Mouse (Mus musculus) liver, embryonic 15.5 days (tissue): ENCODE measurements at regions not wholly inside any gene's neighbourhood (a gene's known extent, or its start where the extent isn't known, plus 50 kb on each side); places are given as distances from the start of the nearest gene placed in this dataset.

Experiments
- ATAC-seq: fragments of 200-750 bp; cut with Nextera tagmentation; 2 replicates; pipeline ENCODE4 v1.8.0; 2017; ENCODE audit warnings: moderate number of reproducible peaks, mild to moderate bottlenecking, moderate library complexity; ENCODE audit not compliant: insufficient read depth
- H3K27ac ChIP-seq: fragments of 300-500 bp; sonication (generic); replicated peaks from 2 replicates; pipeline ENCODE4 v1.5.1; 2015; ENCODE audit warnings: mild to moderate bottlenecking, inconsistent platforms
- H3K27me3 ChIP-seq: fragments of 300-500 bp; sonication (generic); 2 replicates; pipeline ENCODE4 v1.6.1; 2015; ENCODE audit warnings: mild to moderate bottlenecking, inconsistent platforms
- H3K36me3 ChIP-seq: fragments of 300-500 bp; sonication (generic); replicated peaks from 2 replicates; pipeline ENCODE4 v1.6.1; 2015; ENCODE audit warnings: moderate library complexity, mild to moderate bottlenecking, inconsistent platforms
- H3K4me1 ChIP-seq: fragments of 300-500 bp; sonication (generic); replicated peaks from 2 replicates; pipeline ENCODE4 v1.6.1; 2015; ENCODE audit warnings: inconsistent platforms
- H3K4me2 ChIP-seq: fragments of 300-500 bp; sonication (generic); 2 replicates; pipeline ENCODE4 v1.6.1; 2015; ENCODE audit warnings: moderate library complexity, mild to moderate bottlenecking, inconsistent platforms
- H3K4me3 ChIP-seq: fragments of 300-500 bp; sonication (generic); replicated peaks from 2 replicates; pipeline ENCODE4 v1.5.1; 2015; ENCODE audit warnings: mild to moderate bottlenecking, inconsistent platforms
- H3K9ac ChIP-seq: fragments of 300-500 bp; sonication (generic); 2 replicates; pipeline ENCODE4 v1.6.1; 2015; ENCODE audit warnings: moderate library complexity, mild to moderate bottlenecking, inconsistent platforms
- H3K9me3 ChIP-seq: fragments of 300-500 bp; sonication (generic); replicated peaks from 2 replicates; pipeline ENCODE4 v1.6.1; 2016; ENCODE audit warnings: inconsistent platforms
- WGBS: fragments of 180-500 bp; shearing (Covaris S2); methylation state at CpG from one replicate; pipeline ENCODE4 v1.1.7; 2015; ENCODE audit warnings: mixed read lengths; ENCODE audit not compliant: insufficient replicate concordance; 5-methylcytosine and 5-hydroxymethylcytosine counted together

DNA sequence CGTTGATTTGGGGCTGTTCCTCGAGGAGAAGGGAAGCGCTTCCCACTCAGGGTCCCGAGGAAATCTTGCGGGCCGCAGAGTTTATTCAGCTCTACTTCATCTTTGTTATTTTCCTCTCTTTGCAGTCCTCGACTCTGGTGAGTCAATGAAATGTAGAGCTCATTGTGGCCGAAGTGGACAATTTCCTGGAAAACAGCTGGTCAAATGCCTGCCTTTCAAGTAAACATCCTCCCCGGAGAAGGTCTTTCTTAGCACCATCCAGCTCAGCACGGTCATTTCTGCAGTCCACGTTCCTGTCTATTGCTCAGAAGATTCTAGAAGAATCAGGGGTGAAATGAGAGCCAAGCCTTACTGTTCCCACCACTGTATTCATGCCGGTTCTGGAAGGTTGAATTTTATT, 133.0 kb downstream of the Bcas1 start:
- Histone ChIP-seq H3K4me2 (no peak overlapping the region), H3K9me3 (no peaks in the 10 kb centered on the region), H3K4me1 (no peaks in the 10 kb centered on the region), H3K27me3 (no peaks in the 10 kb centered on the region), H3K27ac (no peak overlapping the region), H3K36me3 (no peaks in the 10 kb centered on the region), H3K4me3 (no peak overlapping the region), H3K9ac (no peak overlapping the region)
- WGBS: 54% methylated on average over 12 of the region's 12 CpGs
- ATAC-seq: no peak

DNA sequence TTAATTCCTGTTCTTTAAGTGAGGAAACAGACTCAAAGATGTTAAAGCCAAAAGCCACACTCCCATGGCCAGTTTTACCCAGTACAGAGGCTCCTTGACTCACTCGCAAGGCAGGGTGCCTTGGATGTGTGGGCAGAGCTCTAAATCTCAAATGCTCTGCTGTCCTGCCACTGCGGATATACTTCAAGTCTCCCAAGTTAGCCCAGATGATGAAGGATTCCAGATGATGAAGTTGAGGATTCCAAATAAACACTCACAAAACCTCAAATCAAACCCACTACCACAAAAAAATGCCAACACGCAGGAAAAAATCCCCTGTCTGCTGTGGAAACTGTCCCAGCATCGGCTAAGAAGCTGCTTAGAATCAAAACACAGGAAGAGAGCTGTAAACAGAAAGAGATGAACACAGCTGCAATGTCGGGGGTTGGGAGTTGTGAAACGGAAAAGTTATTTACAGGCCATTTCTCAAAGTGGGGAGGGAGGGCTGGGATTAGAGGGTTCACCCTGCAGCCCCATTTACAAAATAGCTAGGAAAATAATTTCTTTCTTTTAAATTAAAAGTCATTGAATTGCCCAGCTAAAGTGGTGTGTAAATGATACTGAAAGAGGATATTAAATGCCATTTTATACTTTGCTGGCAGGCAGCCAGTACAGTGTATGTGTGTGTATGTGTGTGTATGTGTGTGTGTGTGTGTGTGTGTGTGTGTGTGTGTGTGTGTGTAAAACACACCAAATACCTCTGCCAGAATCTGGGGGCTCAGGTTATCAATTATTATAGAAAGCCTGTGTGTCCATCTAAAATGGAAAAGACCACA, 135.6 kb downstream of the Bcas1 start:
- 0 out of 2 replicates have a peak overlapping the region, but pooled peaks have one; percentile 2 for H3K27ac ChIP-seq
- WGBS: 18% methylated on average over 6 of the region's 6 CpGs
- ATAC-seq: no peak

DNA sequence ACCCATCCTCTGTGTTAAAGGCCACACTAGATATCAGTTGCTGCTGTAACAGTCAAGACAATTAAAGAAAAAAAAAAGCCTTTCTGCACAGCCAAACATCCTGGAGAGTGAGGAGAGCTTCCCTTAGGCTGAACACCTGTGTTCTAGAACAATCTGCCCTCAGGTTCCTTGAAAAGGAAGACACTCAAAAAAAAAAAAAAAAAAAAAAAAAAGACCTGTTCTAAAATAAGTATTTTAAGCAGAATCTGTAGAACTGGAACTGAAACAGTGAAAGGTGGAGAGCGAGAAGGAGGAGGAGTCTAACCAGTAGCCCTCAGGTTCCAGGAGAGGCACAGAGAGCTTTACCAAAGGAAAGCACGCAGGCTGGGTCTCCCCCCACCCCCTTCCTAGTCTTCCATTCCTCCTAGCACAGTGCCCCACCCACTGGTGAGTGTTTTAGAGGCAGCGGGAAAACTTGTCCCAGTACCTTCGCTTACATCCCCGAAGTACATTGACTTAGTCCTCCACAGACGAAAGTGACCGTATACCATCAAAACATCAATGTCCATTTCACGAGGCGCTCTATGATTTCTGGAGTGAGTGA, 138.2 kb downstream of the Bcas1 start:
- 70% methylated on average over 9 of the region's 9 CpGs for WGBS
- H3K4me1 ChIP-seq: peaks cover 3% of the 10 kb centered on the region; the same call in 1 of the 2 replicates
- no peak overlapping the region for H3K4me2 ChIP-seq
- no peaks in the 10 kb centered on the region for H3K36me3 ChIP-seq
- H3K9me3 ChIP-seq: no peaks in the 10 kb centered on the region
- no peak overlapping the region for H3K4me3 ChIP-seq
- no peak overlapping the region for H3K27ac ChIP-seq
- no peak overlapping the region for H3K9ac ChIP-seq
- peaks cover 23% of the 10 kb centered on the region for H3K27me3 ChIP-seq
- no peak for ATAC-seq

More for the DNA sequence above, 135.6 kb downstream of the Bcas1 start:
- H3K9ac ChIP-seq: no peak overlapping the region
- H3K9me3 ChIP-seq: no peaks in the 10 kb centered on the region
- no peak overlapping the region for H3K4me2 ChIP-seq
- peaks cover 18% of the 10 kb centered on the region for H3K27me3 ChIP-seq
- H3K4me1 ChIP-seq: peaks cover 3% of the 10 kb centered on the region; the same call in 1 of the 2 replicates
- H3K4me3 ChIP-seq: no peak overlapping the region
- no peaks in the 10 kb centered on the region for H3K36me3 ChIP-seq

DNA sequence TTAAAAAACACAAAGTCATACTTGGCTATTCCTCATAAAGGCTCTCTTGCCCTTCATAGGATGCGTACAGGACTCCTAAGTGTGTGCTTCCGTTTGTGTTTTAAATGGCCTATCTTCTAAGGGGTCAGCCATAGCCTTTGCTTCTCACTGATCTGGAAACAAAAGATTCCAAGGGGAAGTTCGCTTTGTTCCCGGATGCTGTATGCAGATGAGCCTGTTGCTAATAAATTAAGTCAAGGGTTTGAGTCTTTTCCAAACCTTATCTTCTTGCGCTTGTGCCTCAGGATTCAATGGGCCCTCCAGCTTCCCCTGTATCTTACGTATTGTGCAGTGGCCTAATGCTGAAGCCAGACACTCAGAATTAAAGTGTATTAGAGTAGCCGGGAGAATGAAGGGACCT, 138.9 kb downstream of the Bcas1 start:
- WGBS: 62% methylated on average over 7 of the region's 7 CpGs
- no peaks in the 10 kb centered on the region for H3K9me3 ChIP-seq
- no peak overlapping the region for H3K9ac ChIP-seq
- no peak overlapping the region for H3K4me3 ChIP-seq
- peaks cover 23% of the 10 kb centered on the region for H3K27me3 ChIP-seq
- H3K4me2 ChIP-seq: no peak overlapping the region
- no peak for ATAC-seq
- H3K36me3 ChIP-seq: no peaks in the 10 kb centered on the region
- no peak overlapping the region for H3K27ac ChIP-seq
- H3K4me1 ChIP-seq: peaks cover 3% of the 10 kb centered on the region; the same call in 1 of the 2 replicates

DNA sequence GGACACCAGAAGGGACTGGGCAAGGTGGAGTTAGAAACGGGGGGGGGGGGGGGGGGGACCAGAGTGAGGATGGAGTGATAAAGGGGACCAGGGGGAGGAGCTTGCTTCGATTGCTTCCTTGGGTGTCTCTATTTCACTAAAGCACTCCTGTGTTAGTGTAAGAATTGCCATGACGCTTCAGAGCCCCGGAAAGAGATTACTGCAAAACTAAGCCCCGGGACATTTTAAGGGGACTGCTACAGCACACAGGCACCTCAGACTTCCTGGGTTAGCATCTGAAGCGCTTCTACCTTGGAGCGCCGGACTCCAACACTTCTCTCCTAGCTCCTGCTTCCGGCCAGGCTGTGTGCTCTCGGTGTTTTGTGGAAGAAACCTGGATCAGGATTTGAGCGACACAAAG, 139.4 kb downstream of the Bcas1 start:
- H3K9me3 ChIP-seq: no peaks in the 10 kb centered on the region
- H3K4me2 ChIP-seq: no peak overlapping the region
- peaks cover 3% of the 10 kb centered on the region; the same call in 1 of the 2 replicates for H3K4me1 ChIP-seq
- peaks cover 23% of the 10 kb centered on the region for H3K27me3 ChIP-seq
- H3K27ac ChIP-seq: no peak overlapping the region
- no peak overlapping the region for H3K4me3 ChIP-seq
- no peak overlapping the region for H3K9ac ChIP-seq
- H3K36me3 ChIP-seq: no peaks in the 10 kb centered on the region
- WGBS: 25% methylated on average over 11 of the region's 11 CpGs
- ATAC-seq: no peak

DNA sequence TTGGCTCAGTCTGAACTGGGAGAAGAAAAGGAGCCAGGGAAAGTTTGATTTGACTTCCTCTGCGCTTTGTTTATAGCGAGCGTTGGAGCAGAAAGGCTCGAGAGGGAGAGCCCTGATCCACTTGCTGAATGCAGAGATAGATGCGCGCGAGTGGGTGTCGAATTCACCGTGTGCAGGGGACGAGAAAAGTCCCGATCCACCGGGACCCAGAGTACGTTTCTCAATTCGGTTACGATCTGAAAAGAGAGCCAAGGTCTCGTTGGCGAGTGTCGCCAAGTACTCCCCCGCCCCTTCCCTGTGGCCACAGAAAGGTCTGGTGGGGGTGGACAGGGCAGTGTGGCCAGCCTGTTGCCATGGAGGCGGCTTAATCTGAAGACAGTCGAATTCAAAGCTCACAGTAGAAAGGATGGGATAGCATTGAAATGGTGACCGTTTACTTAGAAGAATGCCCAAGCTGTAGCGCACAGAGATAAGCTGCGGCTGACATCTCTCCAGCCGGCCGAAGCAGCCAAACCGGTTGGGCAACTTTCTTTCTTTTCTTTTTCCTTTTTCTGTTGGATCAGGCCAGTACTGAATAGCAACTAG, 139.5 kb upstream of the Zfp217 start:
- Histone ChIP-seq H3K9ac (no peak overlapping the region), H3K4me3 (peak overlapping the region; percentile 28), H3K9me3 (no peaks in the 10 kb centered on the region), H3K36me3 (no peaks in the 10 kb centered on the region), H3K27ac (no peak overlapping the region), H3K27me3 (peaks cover 23% of the 10 kb centered on the region), H3K4me2 (peak overlapping the region; percentile 58), H3K4me1 (peaks cover 3% of the 10 kb centered on the region; the same call in 1 of the 2 replicates)
- WGBS: 2% methylated on average over 27 of the region's 27 CpGs
- ATAC-seq: no peak

DNA sequence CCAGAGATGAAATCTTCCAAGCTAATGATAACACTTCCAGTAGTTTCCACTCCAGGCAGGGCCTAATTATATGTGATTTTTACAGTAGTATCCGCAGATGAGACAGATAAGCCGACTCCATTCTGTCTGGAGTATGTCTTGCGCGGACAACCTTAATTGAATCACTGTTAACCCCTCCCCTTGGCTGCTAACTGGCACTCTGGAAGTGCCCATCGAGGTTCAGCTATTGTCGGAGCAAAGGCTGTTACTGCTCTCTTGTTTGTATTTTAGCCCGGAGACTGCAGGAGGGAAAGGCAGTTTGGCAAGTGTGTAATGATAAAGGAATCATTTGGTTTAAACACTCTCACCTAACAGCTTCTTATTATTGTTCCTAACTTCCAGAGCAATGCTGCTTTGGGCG, 138.9 kb upstream of the Zfp217 start:
- Histone ChIP-seq H3K27me3 (peaks cover 23% of the 10 kb centered on the region), H3K36me3 (no peaks in the 10 kb centered on the region), H3K4me3 (no peak overlapping the region), H3K4me2 (peak overlapping the region; percentile 58), H3K9ac (no peak overlapping the region), H3K9me3 (no peaks in the 10 kb centered on the region), H3K4me1 (peaks cover 3% of the 10 kb centered on the region; the same call in 1 of the 2 replicates), H3K27ac (no peak overlapping the region)
- ATAC-seq: no peak
- 24% methylated on average over 8 of the region's 8 CpGs for WGBS

DNA sequence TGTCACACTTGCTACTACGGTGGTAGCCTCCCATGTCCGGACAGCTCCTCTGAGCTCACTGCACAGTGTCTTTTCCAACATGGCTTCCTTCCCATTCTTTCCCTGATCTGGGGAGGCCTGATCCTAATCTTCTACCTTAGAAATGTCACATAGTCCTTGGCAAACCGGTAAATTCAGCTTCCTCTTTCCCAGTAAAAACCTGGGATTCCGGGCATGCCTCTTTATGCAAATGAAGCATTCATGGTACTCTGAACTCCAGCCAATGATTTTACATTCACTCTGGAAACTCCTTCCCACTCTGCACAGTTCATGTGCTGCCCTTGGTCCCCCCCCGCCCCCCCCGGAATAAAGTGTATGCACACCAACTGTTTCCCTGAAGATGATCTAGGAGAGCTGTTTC, 134.6 kb upstream of the Zfp217 start:
- no peaks in the 10 kb centered on the region for H3K9me3 ChIP-seq
- H3K4me2 ChIP-seq: no peak overlapping the region
- peaks cover 1% of the 10 kb centered on the region; the same call in 1 of the 2 replicates for H3K4me1 ChIP-seq
- H3K27me3 ChIP-seq: peaks cover 9% of the 10 kb centered on the region; the same call in 1 of the 2 replicates
- ATAC-seq: no peak
- H3K9ac ChIP-seq: no peak overlapping the region
- H3K4me3 ChIP-seq: no peak overlapping the region
- WGBS: 56% methylated on average over 6 of the region's 6 CpGs
- no peaks in the 10 kb centered on the region for H3K36me3 ChIP-seq
- H3K27ac ChIP-seq: no peak overlapping the region

DNA sequence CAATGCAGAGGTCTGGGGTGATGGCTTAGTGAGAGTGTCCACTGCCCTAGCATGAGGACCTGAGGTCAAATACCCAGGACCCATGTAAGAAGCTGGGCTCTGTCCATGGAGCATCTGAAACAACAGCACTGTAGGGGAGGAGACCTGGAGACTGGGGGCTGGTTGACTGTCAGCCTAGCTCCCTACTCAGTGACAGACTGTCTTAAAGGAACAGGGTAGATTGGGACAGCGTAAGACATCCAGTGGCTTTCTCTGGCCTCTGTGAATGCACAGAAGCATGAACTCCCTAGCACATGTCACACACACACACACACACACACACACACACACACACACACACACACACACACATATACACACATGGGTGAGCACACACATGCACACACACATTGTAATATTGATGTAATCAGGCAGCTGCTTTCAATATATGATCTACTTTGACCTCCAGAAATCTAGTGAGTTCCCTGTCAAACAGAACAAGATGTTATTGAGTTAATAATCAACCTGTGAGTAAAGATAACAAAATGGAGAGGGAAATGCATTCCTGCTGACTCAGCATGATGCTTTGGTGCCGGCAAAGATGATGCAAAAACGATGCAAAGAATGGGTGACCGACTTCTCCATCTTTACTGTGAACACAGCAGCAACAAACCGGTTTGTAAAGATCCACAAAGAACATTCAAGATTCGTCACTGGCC, 133.6 kb upstream of the Zfp217 start:
- Histone ChIP-seq H3K9ac (no peak overlapping the region), H3K4me3 (no peak overlapping the region), H3K27me3 (peaks cover 4% of the 10 kb centered on the region; the same call in 1 of the 2 replicates), H3K4me1 (no peaks in the 10 kb centered on the region), H3K36me3 (no peaks in the 10 kb centered on the region), H3K27ac (no peak overlapping the region), H3K4me2 (no peak overlapping the region), H3K9me3 (no peaks in the 10 kb centered on the region)
- WGBS: 56% methylated on average over 6 of the region's 6 CpGs
- ATAC-seq: no peak

DNA sequence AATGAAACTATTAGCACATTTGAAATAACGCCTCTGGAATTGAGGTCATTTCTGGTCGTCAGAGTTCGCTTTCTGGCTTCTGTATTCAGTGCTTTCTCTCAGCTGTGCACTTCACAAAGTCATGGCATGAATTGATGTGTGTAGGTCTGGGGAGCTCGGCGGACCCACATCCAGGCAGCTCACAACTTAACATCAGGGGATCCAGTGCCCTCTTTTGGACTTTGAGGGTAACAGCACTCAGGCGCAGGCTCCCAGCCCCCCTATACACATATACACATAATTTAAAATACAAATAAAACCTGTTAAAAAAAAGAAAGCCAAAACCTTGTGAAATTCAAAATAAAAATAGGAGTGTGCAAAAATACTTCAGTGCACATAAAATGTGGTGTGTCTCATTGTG, 132.8 kb upstream of the Zfp217 start:
- 55% methylated on average over 6 of the region's 6 CpGs for WGBS
- no peak for ATAC-seq
- H3K4me3 ChIP-seq: no peak overlapping the region

DNA sequence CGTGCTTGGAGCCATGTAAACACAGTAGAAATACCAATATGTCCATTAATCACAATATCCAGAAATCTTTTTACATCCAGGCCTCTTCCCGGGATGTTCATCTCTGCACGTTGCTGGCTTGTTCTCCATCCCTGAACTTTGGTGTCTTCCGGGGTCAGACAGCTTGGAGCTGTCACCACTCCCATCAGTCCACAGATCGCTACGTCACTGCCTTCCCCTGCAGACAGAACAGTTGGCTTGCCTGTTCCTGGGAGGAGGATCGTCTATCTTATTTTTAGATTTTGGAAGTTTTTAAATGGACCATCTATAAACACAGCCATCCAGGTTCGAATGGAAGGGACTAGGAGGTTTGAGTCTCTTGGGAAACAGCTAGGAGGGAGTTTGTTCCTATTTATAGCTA, 130.0 kb upstream of the Zfp217 start:
- no peaks in the 10 kb centered on the region for H3K27me3 ChIP-seq
- no peak for ATAC-seq
- WGBS: 52% methylated on average over 8 of the region's 8 CpGs
- H3K4me2 ChIP-seq: no peak overlapping the region
- no peak overlapping the region for H3K27ac ChIP-seq
- no peaks in the 10 kb centered on the region for H3K9me3 ChIP-seq
- no peak overlapping the region for H3K4me3 ChIP-seq
- H3K9ac ChIP-seq: no peak overlapping the region
- no peaks in the 10 kb centered on the region for H3K4me1 ChIP-seq
- no peaks in the 10 kb centered on the region for H3K36me3 ChIP-seq

More for the DNA sequence above, 132.8 kb upstream of the Zfp217 start:
- Histone ChIP-seq H3K4me2 (no peak overlapping the region), H3K36me3 (no peaks in the 10 kb centered on the region), H3K9me3 (no peaks in the 10 kb centered on the region), H3K27ac (no peak overlapping the region), H3K9ac (no peak overlapping the region), H3K4me1 (no peaks in the 10 kb centered on the region), H3K27me3 (no peaks in the 10 kb centered on the region)
